Mouse (Mus musculus) c-Kit-positive CD71-positive TER-119-positive erythroid progenitor cells, embryonic 14.5 days (primary cell): Measurements from ENCODE around the gene Epb41l4b.

ENCODE experiments used
- DNase-seq: peaks from one replicate; pipeline ENCODE4 v3.0.0-alpha.2; 2013; ENCODE audit warnings: low spot score

Gene Epb41l4b

DNA sequence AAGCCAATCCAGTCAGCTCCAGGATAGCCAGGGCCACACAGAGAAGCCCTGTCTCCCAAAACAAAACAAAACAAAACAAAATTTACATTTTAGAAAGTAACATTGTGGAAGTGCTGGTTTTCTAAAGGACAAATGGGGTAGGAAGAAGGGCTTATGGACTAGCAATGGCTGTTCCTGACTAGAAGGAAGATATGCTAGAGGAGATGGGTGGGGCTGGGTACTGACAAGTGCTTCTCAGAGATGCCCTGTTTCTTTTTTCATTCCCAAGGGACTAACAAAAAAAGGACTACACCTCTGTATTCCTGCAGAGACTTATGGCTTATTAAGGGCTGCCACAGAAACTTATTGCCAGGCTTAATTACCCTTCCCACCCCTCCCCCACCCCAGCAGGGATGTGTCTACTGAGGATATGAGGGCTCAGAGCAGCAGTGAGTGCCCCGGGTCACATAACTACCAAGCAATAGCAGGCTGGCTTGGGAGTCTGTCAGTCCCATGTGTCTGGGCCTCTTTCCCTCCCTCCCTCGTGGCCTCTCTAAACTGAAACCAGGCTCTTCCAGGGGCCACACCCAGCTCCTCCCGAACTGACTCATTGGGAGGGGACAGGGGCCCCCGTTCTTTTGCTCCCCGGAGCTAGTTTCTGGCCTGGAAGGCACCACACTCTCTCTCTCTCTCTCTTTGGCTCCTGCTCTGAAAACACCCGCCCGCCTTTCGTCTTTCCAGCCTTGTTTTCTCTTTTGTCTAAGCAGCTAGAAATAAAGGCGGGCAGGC lies 10.0 kb upstream of the Epb41l4b start:
- peak; percentile 83 for DNase-seq

DNA sequence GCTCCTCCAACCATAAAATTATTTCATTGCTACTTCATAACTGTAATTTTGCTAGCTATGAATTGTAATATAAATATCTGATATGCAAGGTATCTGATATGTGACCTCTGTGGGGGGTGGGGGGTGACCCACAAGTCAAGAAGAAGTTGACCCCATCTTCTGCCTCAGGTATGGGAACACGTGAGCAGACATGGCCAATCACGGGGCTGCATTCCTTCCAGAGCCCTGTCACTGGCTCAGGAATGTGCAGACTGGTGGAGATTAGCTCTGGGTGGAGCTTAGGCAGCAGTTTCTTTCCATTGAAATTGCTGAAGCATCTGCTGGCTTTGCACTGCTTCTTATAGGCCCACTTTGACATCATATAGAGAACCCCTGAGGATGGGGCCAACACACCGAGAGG lies 4.9 kb upstream of the Epb41l4b start:
- DNase-seq = no peak

DNA sequence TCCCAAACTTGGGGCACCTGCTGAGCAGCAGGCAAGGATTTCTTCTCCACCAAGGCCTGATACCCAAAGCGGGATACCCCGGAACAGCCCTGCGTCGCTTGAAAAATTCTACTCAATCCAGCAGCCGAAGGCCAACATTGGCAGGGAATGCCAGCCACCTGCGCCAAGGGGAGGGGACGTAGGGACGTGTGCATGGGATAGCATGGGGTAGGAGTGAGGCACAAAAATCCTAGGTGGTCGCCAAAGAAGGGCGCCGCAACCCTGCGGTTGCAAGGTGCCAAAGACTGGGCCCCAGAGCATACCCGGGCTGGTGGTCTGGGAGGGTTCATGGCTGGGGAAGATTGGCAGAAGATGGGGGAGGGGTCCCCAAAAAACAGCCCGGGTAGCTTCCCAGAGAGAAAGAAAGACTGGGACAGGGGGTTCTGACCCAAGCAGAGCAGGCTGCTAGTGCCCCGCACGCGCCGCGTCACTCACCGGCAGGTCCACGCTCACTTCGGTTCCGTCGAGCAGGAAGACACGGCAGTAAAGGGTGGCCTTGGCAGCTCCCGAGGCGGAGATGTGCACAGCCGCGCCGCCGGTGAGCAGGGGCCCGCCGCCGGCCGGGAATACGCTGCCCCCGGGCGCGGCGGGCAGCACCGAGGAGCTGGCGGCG lies 737 bp downstream of the Epb41l4b start:
- no peak for DNase-seq

DNA sequence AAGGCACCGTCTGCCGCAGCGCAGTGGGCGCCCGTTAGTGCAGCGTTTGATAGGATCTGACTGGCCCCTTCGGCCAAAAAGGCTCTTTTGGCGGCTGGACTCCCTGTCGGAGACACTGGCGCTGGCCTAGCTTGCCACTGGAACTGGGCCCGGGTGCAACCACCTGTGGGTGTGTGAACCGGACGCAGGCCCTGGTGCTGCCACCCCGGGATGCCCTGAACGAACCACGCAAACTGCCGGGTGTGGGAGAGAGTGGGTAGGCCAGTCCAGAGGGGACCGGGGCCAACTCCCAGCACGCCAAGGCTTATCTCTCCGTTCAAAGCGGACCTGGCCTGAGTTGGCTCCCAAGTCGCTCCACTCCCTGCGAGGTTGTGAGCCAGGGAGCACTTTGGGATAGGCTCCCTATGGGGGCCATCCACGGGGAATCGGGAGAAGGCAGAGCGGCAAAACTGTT lies 1.3 kb downstream of the Epb41l4b start:
- no peak for DNase-seq

DNA sequence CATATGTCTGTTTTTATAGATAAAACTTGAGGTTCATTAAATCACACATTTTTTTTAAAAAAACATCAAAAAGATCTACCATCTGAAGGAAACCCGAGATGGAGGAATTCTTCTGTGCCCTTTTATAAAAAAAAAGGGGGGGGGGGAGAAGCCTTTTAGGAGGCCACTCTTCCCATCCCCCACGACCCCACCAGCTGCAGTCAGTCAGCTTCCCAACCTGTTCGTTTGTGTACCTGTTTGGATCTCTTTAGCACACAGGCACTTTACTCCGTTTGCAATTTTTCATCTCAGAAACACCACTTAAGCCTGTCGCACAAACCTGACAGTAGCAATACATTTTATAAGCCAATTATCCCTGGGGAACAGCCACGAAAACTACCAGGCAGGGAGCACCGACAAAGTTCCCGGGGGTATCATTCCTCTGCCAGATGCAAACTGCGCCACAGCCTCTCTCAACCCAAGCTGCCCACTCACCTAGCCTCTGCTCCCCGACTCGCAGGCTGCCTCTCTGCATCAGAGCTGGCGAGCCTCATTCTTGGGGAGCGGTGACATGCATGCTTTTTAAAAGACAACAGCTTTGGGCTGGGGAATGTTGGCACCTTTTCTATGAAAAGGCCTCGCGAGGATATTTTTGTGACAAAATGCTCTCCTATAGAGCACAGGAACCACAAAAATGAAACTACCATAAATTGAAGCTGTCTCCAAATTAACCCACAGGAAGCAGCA lies 2.1 kb downstream of the Epb41l4b start:
- DNase-seq = no peak

DNA sequence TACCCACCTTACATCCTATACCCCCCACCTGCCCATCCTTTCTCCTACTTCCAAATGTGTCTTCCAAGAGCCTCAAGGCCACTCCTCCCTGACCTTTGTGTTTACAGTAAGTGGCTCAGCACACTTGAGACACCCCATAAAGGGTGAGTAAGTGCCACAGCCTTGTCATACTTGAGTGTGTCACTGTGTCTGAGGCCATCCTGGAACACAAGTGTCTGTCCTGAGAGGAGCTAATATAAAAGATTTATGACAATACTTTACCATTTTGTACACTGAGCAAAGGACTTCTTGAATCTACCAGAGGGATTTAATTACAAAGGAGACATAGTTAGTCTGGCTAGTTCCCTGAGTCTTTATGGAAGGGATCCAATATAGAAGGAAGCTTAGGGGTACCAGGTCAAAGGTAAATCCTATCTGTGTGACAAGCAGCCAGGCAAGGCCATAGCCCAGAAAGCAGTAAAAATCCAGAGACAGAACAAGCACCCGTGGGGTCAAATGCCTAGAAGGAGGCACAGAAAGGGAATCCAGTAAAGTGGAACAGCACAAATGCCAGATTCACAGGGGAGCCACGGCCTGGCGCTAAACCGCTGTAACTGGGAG lies 2.9 kb downstream of the Epb41l4b start:
- DNase-seq = no peak

DNA sequence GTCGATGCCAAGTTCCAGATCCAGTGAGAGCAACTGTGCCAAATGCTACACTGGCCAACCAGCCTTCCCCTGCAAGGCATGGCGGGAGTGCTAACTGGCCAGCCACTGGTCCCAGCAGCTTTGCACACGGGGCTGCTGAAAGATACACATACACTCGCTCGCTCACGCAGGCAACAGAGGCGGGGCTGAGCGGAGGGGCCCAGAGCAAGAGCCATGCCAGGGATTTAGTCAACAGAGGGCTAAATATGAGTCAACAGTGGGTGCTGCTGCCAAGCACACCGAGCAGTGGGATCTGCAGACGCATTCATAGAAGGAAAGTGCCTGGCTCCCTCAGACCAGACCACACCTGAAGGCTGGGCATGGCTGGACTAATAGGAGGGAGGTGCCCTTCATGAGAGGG lies 3.8 kb downstream of the Epb41l4b start:
- no peak for DNase-seq

DNA sequence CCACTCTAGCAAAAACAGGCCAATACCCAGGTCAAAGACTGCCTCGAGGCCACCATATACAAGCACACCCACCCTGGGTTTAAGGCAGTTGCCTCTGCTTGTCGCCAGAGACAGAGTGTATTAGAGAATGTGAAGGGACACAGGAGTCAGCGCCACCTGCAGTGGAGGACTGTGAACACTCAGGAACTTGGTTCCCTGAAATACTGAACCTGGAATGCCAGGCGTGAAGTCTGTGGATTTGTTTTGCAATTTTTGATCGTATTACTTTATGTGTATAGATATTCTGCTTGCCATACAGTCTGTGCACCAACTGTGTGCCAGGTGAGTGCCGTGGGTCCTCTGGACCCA lies 5.2 kb downstream of the Epb41l4b start:
- DNase-seq = no peak

DNA sequence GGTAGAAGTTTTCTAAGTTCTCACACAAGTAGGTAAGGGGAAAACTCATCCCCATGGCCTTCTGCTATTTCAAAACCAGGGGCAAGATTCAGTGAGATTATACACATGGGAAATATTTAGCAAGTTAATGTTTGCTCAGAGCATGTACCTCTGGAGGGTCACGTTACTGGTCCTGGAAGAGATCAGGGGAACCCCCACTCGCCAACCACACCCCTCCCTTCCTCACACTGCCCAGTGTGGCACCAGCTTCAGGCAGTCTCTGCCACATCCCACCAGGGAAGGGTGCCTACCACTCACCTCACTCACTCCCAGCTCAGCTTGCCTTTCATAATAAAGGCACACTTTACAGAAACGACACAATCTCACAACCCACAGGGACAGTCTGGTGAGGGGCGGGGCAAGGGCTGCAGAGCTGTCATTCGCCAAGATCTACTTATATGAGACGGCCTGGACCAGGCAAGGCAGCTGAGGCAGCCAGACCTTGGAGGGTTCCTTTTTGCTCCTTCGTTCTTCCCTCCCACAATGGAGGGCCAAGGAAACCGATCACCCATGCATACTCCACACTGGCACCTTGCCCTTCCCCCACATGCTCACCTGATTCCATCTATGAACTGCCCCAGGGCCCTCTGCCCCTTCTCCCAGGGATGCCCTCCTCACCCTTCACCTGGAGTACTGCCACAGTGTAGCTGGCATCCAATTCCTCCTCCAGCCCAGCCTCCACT lies 5.7 kb downstream of the Epb41l4b start:
- no peak for DNase-seq

DNA sequence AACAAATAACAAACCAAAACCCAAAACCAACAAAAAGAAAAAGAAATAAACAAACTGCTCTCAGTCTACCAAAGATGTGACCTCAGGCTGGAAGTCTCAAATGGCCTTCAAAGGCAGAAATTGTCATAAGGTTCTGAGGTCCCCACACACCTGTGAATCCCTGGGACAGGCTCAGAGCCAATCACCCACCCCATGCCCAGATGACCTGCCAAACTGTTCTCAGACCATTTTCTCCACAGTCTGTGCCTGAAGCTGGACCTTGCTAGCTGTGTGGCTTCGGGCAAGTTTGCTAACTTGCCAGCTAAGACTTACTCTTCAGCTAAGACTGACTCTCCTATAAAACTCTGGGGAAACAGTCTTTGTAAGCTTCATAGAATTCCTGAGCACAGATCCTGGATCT lies 7.8 kb downstream of the Epb41l4b start:
- no peak for DNase-seq

DNA sequence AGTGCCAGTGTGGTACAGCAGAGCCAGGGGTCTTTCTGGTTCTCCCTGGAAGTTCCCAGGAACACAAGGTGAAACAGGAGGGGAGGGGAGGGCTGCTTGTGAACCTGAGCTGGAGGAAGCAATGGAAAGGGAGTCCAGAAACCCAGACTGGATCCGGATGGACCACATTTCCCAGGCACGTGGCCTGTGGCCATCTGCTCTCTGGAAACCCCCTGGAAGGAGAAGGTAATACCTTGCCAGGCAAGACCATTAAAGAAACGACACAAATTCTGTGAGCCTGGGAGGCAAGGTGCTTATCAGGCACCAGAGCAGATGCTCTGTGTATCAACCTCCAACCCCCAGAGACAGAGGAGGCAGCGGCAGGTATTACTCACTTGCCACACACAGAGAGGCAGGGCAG lies 8.7 kb downstream of the Epb41l4b start:
- no peak for DNase-seq

DNA sequence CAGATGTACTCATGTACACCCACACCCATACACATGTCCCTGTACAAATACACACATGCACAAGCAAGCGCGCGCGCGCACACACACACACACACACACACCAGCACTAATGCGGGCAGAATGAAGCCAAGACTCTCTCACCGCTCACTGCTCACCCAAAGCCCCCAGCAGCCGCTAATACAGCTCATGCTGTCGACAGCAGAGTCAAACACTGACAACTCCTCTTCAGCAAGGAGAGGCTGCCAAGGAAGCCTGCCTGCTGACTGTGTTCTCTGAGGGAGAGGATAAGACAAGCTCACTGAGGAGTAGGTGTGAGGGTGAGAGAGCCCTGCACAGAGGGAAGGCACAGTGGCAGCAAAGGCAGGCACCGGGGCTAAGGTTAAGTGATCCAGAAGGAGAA lies 11.4 kb downstream of the Epb41l4b start:
- no peak for DNase-seq

DNA sequence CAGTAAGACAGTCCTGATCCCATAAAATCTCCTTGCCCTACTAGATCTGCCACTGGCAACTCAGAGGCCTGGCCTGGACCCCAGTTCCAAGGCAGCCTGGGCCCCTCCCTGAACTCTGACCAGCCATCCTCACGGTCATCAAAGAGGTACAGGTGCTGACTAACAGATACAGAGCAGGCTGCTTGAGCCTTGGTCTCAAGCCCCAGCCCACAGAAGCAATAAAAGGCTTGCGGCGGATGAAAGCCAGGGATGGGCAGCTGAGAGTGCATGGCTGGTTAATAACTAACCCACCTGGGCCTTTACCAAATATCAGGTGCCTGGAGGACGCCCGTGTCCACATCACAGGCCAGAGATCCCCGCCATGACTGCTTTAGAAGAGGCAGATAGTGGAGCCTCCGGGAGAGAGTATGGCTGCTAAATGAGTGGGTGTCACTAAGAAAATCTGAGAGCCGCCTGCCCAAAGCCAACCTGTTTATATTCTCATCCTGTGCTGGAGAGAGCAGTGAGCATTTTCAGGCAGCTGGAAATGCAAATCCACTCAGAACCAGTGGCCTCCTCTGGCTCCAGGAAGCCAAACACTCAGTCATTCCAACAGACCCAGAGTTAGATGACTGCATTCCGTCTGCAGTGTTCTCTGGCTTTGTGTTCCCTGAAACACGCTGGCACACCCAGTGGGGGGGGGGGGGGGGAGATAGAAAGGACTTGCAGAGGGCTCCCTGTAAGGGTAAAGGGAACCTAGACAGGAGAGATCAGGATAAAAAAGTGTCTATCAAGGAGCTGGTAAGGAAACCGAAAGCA lies 13.3 kb downstream of the Epb41l4b start:
- no peak for DNase-seq

DNA sequence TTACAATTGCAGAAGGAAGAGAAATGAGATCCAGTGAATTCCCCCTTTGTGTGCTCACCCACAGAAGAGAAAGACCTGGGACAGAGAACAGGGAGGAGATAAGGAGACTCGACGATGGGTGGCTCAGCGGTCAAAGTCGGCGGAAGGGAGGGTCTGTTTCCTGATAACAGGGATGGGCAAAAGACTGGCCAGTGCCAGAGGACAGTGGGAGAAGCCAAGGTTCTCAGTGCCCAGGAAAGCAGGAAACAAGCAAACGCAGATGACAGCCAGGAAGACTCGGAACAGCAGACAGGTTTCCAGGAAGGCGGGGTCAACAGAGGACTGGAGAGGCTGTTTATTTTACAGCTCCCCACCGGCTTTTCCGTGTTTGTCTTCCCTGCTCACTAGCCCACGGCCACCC lies 20.2 kb downstream of the Epb41l4b start:
- DNase-seq = no peak

DNA sequence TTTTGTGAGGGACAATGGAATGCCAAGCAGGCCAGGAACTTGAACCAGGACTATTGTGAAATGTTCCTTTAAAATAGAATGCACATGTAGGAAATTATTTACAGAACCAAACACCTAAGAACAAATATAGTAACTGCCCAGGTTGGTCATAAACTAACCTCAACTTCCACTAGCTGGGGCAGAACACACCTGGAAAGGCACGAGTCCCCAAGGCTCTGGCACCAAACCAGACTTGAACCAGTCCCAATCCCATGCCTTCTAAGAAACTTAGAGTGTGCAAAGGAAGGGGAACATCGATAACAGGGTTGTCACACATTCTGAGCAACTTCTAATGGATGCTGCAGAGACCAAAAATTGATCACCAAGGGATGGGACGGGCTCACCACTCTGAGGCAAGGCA lies 21.1 kb downstream of the Epb41l4b start:
- DNase-seq = no peak

DNA sequence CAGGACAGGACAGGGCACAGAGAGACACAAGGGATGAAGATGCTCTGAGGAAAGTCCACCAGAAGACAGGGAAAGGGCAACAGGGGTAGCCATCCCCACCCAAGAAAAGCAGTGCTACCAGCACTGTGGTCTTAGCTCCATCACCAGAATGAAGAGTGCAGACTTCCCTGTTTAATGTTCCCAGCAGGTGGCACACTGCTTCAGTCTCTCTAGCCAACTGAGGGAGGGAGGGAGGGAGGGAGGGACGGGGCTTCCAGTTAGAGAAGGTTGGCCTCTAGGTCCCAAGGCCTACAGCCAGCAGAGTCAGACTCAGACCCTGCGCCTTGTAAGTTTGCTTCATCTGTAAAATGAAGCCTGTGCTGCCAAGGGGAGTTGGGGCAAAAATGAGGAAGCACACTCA lies 22.7 kb downstream of the Epb41l4b start:
- no peak for DNase-seq

DNA sequence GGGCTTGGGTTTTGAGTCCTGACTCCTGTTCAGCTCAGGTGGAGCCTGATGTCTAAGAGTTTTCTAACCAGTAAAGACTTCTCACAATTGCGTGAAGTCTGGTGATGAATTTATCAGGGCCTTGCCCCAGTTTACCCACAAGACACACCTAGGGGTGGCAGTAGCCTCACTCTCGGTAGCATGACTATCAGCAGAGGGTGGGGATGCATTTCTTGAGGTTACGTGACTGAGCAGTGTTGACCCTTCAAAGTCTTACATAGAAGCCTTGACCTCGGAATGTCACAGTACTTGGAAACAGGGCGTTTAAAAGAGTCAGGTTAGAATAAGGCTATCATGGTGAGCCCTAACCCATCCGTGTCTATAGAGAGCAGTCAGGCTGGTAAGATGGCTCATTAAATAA lies 23.3 kb downstream of the Epb41l4b start:
- DNase-seq = no peak

DNA sequence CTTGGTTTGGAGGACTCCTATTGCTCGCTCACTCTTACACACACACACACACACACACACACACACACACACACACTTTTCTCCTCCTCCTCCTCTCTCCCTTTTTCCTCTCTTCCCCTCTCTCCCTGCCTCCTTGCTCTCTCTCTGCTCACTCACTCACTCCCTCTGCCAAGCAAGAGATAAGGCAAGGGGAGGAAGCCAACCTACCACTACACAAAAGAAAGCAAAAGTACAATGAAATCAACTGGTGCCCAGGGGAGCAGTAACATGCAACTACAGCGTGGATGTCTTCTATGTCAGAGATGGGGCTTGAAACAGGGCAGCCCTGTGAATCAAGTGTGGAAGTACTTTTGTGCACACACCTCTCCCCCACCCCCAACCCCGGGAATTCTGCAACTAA lies 24.4 kb downstream of the Epb41l4b start:
- DNase-seq = no peak

DNA sequence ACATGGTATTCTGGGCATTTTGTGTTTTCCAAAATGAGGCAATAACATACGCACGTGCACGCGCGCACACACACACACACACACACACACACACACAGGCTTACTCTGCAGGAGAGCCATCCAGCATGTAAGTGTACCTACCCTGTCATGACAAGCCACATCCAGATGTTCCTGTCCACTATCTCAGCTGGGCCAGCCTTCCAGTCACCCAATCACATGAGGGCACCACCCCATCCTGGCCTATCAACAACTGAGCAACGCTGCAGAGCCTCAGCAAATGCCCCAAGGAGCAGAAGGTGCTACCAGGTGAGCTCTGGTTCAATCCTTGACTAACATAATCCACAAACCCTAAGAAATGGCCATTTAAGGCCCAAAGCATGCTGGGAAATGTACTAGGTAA lies 27.0 kb downstream of the Epb41l4b start:
- peak; percentile 57 for DNase-seq

DNA sequence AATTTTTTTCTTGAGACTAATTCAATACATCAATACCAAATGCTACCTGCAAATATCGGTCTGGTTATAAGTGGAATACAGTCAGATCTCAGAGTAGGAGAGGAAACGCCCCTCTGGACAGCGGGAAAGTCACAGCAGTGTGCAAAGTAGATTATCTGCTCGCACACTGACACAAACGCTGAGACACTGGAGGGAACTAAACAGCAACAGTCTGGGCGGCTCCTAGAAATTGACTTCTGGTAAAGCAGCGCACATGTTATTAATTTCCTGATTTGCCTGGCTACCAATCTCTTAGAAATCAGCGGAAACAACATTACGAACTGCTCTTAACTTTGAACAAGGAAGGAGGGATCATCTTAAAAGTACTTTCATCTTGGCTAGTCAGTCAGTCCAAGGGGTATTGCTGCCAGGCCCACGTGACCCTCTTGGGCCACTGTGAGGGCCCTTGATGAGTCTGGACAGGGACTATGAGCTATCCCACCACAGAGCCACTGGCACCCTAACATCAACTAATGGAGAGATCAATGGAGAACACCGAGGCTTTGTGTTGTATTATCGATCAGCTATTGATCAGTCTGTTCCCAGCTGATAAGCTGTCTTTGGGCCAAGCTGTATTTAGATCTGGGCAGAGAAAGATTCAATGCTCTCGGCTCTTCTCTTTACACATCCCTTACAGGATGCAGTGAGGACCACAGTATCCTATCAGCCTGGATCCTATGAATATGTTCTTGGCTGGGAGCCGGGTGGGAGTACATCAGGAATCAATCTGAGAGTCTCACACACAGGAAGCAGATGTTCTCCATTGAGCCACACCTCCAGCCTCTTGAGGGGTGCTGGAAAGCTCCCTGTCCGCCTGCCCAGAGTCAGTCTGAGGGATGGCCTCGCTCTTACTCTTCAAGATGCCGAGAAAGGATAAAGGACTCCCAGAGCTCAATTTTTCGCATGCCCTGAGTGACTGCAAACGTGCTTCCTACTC lies 28.3 kb downstream of the Epb41l4b start:
- peak; percentile 27 for DNase-seq
